Mouse (Mus musculus) bone marrow, adult 2 months (tissue): ENCODE measurements around the gene Smarca2. TPM values are rescaled to one million over a fixed set of nuclear protein-coding genes. Genes with fewer than 3 reads are reported as not detected.

ENCODE experiments used
- H3K27ac ChIP-seq: fragments of 200-500 bp; 2 replicates; pipeline ENCODE4 v1.5.1; 2012; ENCODE audit warnings: low read depth, mild to moderate bottlenecking, control low read depth, inconsistent platforms, low read length; ENCODE audit not compliant: control insufficient read depth, poor library complexity, insufficient read depth
- H3K4me1 ChIP-seq: fragments of 200-500 bp; 2 replicates; pipeline ENCODE4 v1.6.1; 2011; ENCODE audit warnings: low read length; ENCODE audit not compliant: control insufficient read depth, insufficient read depth
- H3K4me3 ChIP-seq: fragments of 200-500 bp; replicated peaks from 2 replicates; pipeline ENCODE3; 2011; ENCODE audit warnings: mild to moderate bottlenecking, low read depth, low read length, control low read depth; ENCODE audit not compliant: control insufficient read depth
- CTCF ChIP-seq: fragments of 200-500 bp; IDR thresholded peaks from 2 replicates; pipeline ENCODE4 v1.5.1; 2011; ENCODE audit warnings: low read length, control low read depth; ENCODE audit not compliant: control insufficient read depth, insufficient read depth
- POLR2A ChIP-seq: fragments of 200-500 bp; IDR thresholded peaks from 2 replicates; pipeline ENCODE4 v1.6.1; 2011; ENCODE audit warnings: low read depth, mild to moderate bottlenecking, control low read depth, low read length, borderline replicate concordance; ENCODE audit not compliant: control insufficient read depth
- WGBS: fragments of 180-500 bp; shearing (Covaris S2); methylation state at CpG from one replicate; pipeline ENCODE4 v1.1.7; 2018; 5-methylcytosine and 5-hydroxymethylcytosine counted together
- polyA plus RNA-seq: library from polyadenylated mRNA; stranded (reverse); fragments of >200 nt; gene quantifications from 2 replicates; pipeline ENCODE4 v1.2.4, GENCODE M21; 2011; ENCODE audit warnings: low replicate concordance; ENCODE audit not compliant: missing spikeins, insufficient read depth, insufficient read length

The Smarca2 gene
- polyA plus RNA-seq, 1 experiment: 77.8 TPM

GRCm38 (mm10) chr19:26641269-26641668, 36.4 kb downstream of the Smarca2 start:
- no peak for TF ChIP-seq CTCF
- TF ChIP-seq POLR2A: no peak
- no peak overlapping the region for H3K4me3 ChIP-seq
- no peaks in the 10 kb centered on the region; the same call in 1 of the 2 replicates for H3K4me1 ChIP-seq
- WGBS: 48% methylated on average over 10 of the region's 10 CpGs
- no peak overlapping the region for H3K27ac ChIP-seq

GRCm38 (mm10) chr19:26643011-26643410, 38.2 kb downstream of the Smarca2 start:
- no peak for TF ChIP-seq POLR2A
- TF ChIP-seq CTCF: no peak
- WGBS: 70% methylated on average over 4 of the region's 4 CpGs
- Histone ChIP-seq H3K4me3 (no peak overlapping the region), H3K4me1 (no peaks in the 10 kb centered on the region; the same call in 1 of the 2 replicates), H3K27ac (no peak overlapping the region)

DNA sequence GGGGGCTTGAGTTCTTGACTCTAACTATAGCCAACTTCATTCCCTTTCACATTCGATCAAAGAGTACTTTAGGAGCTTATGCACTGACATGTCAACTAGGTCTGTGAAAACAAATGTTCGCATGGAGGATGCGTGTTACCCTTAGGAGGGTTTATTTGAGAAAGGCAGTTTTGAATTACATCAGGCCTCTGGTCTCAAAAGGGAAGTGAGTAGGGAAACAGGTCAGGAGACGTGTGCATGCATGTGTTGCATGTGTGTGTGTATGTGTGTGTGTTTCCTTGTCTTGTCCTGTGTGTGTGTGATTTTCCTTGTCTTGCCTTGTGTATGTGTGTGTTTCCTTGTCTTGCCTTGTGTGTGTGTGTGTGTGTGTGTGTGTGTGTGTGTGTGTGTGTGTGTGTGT, 39.1 kb downstream of the Smarca2 start:
- no peaks in the 10 kb centered on the region; the same call in 1 of the 2 replicates for H3K4me1 ChIP-seq
- no peak overlapping the region for H3K4me3 ChIP-seq
- WGBS: 67% methylated on average over 4 of the region's 4 CpGs
- TF ChIP-seq CTCF: no peak
- TF ChIP-seq POLR2A: no peak
- no peak overlapping the region for H3K27ac ChIP-seq

- no peak overlapping the region for H3K4me3 ChIP-seq
- 77% methylated on average over 3 of the region's 3 CpGs for WGBS
- no peak overlapping the region for H3K27ac ChIP-seq
- TF ChIP-seq POLR2A (no peak), CTCF (no peak)
- no peaks in the 10 kb centered on the region; the same call in 1 of the 2 replicates for H3K4me1 ChIP-seq
Observed at GRCm38 (mm10) chr19:26645016-26645415, 40.2 kb downstream of the Smarca2 start.

DNA sequence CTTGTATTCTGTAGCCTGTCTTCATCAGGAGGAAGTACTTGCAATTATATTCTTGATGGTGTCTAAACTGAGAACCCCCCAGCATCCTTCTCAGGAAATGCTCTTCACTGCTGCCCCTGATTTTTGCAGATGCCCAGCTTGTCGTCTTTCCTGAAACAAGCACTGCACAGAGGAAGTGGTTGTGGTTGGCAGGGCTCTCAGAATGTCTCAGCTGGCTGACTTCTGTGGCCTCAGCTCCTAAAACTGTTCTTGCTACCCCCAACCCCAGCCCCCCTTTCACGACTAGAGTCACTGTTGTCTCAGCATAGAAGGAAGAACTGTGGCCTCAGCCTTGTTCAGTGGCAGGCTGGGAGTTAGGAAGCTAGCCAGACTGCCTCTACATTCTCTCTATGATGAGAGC, 41.3 kb downstream of the Smarca2 start:
- Histone ChIP-seq H3K4me3 (no peak overlapping the region), H3K27ac (no peak overlapping the region), H3K4me1 (no peaks in the 10 kb centered on the region; the same call in 1 of the 2 replicates)
- TF ChIP-seq POLR2A (no peak), CTCF (no peak)
- 1% methylated on average over 2 of the region's 2 CpGs for WGBS

GRCm38 (mm10) chr19:26650585-26651273, 45.9 kb downstream of the Smarca2 start:
- Histone ChIP-seq H3K27ac (no peak overlapping the region), H3K4me1 (no peaks in the 10 kb centered on the region; the same call in 1 of the 2 replicates), H3K4me3 (no peak overlapping the region)
- TF ChIP-seq CTCF (no peak), POLR2A (no peak)
- WGBS: 75% methylated on average over 7 of the region's 7 CpGs

GRCm38 (mm10) chr19:26658324-26658723, 53.5 kb downstream of the Smarca2 start:
- Histone ChIP-seq H3K27ac (no peak overlapping the region), H3K4me1 (no peaks in the 10 kb centered on the region), H3K4me3 (no peak overlapping the region)
- TF ChIP-seq CTCF (no peak), POLR2A (no peak)
- 55% methylated on average over 7 of the region's 7 CpGs for WGBS

GRCm38 (mm10) chr19:26659976-26660375, 55.1 kb downstream of the Smarca2 start:
- WGBS: 85% methylated on average over 5 of the region's 5 CpGs
- H3K4me1 ChIP-seq: no peaks in the 10 kb centered on the region
- TF ChIP-seq POLR2A (no peak), CTCF (no peak)
- no peak overlapping the region for H3K27ac ChIP-seq
- H3K4me3 ChIP-seq: no peak overlapping the region

DNA sequence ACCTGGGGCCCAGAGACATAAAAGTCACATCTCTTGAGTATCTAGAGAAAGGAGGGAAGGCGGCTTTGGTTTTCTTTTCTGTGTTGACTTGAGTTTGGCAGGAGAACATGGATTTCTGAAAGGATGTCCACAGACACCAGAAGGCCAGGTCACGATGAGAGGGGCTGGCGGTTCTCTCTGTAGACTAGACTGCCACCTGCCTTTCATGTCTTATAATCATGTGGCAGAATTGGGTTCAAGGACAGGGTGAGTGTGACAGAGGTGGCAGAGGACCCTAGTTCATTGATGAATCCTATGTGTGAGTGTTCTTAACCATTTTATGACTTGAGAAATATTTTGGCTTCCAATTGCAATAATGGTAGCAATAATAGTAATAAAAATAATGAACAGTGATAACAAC, 56.3 kb downstream of the Smarca2 start:
- H3K4me3 ChIP-seq: no peak overlapping the region
- 87% methylated on average over 3 of the region's 3 CpGs for WGBS
- TF ChIP-seq POLR2A: no peak
- TF ChIP-seq CTCF: no peak
- no peak overlapping the region for H3K27ac ChIP-seq
- H3K4me1 ChIP-seq: no peaks in the 10 kb centered on the region
